Mouse (Mus musculus) limb, embryonic 14.5 days (tissue): Measurements from ENCODE around the gene Pglyrp4. TPM values are rescaled to one million over a fixed set of nuclear protein-coding genes. Genes with fewer than 3 reads are reported as not detected.
"Not testable (repeated sequence)": the region's sequence is repeated elsewhere in the genome, so short reads cannot be mapped to it uniquely, and the experiment has no call there.

ENCODE experiments used
- ATAC-seq: fragments of 200-750 bp; cut with Nextera tagmentation; 2 replicates; pipeline ENCODE4 v1.8.0; 2017; ENCODE audit warnings: low read depth, moderate number of reproducible peaks, moderate TSS enrichment; ENCODE audit not compliant: low FRiP score
- DNase-seq: peaks from one replicate; pipeline ENCODE4 v3.0.0-alpha.2; 2015; ENCODE audit warnings: low spot score
- H3K27ac ChIP-seq: fragments of 300-500 bp; sonication (generic); replicated peaks from 2 replicates; pipeline ENCODE4 v1.5.1; 2014; ENCODE audit warnings: low read depth, mild to moderate bottlenecking, low read length, moderate library complexity, mixed read lengths
- H3K27me3 ChIP-seq: fragments of 300-500 bp; sonication (generic); 2 replicates; pipeline ENCODE4 v1.6.1; 2014; ENCODE audit warnings: low read length, mixed read lengths; ENCODE audit not compliant: control insufficient read depth, insufficient read depth
- H3K36me3 ChIP-seq: fragments of 300-500 bp; sonication (generic); 2 replicates; pipeline ENCODE4 v1.6.1; 2014; ENCODE audit warnings: mild to moderate bottlenecking, low read length, moderate library complexity, mixed read lengths; ENCODE audit not compliant: control insufficient read depth, insufficient read depth
- H3K4me1 ChIP-seq: fragments of 300-500 bp; sonication (generic); 2 replicates; pipeline ENCODE4 v1.6.1; 2014; ENCODE audit warnings: antibody characterized with exemption, low read length, mixed read lengths; ENCODE audit not compliant: control insufficient read depth, insufficient read depth
- H3K4me2 ChIP-seq: fragments of 300-500 bp; sonication (generic); replicated peaks from 2 replicates; pipeline ENCODE4 v1.6.1; 2014; ENCODE audit warnings: low read depth, mild to moderate bottlenecking, low read length, moderate library complexity; ENCODE audit not compliant: severe bottlenecking
- H3K4me3 ChIP-seq: fragments of 300-500 bp; sonication (generic); replicated peaks from 2 replicates; pipeline ENCODE4 v1.5.1; 2014; ENCODE audit warnings: low read length
- H3K9ac ChIP-seq: fragments of 300-500 bp; sonication (generic); 2 replicates; pipeline ENCODE4 v1.6.1; 2014; ENCODE audit warnings: mild to moderate bottlenecking, low read depth, low read length, moderate library complexity; ENCODE audit not compliant: severe bottlenecking
- H3K9me3 ChIP-seq: fragments of 300-500 bp; sonication (generic); 2 replicates; pipeline ENCODE4 v1.6.1; 2016; ENCODE audit warnings: low read length; ENCODE audit not compliant: control insufficient read depth
- POLR2A ChIP-seq: fragments of 200-500 bp; IDR thresholded peaks from 2 replicates; pipeline ENCODE4 v1.8.0; 2012; ENCODE audit warnings: inconsistent platforms, mild to moderate bottlenecking, moderate library complexity, borderline replicate concordance; ENCODE audit not compliant: insufficient read depth, insufficient read length; ENCODE audit errors: extremely low read depth
- WGBS: fragments of 180-500 bp; shearing (Covaris S2); extraction: QIAGEN DNeasy Blood & Tissue Kit; methylation state at CpG from one replicate; pipeline ENCODE4 v1.1.7; 2014; 5-methylcytosine and 5-hydroxymethylcytosine counted together
- polyA plus RNA-seq, 2 experiments: library from polyadenylated mRNA; depleted of rRNA in 1 of 2; stranded (reverse) in 1 of 2; unstranded in 1 of 2; fragments of >200 nt; fragmentation: Nextera tagmentation in 1 of 2; extraction: Ambion mirVana in 1 of 2; gene quantifications; 2 replicates each; pipeline versions ENCODE4 v1.2.1 to v1.2.3; 2012 to 2014

The Pglyrp4 gene
- polyA plus RNA-seq, 2 experiments = 0.12 to 0.19 TPM

GRCm38 (mm10) chr3:90702244-90702643, 24.5 kb upstream of the Pglyrp4 start:
- no peak for TF ChIP-seq POLR2A
- H3K4me1 ChIP-seq = no peaks in the 10 kb centered on the region
- H3K4me2 ChIP-seq = no peak overlapping the region
- no peak overlapping the region for H3K9ac ChIP-seq
- no peak overlapping the region for H3K4me3 ChIP-seq
- DNase-seq (no peak), ATAC-seq (no peak)
- WGBS = 89% methylated on average over 2 of the region's 2 CpGs
- H3K27ac ChIP-seq = no peak overlapping the region
- H3K36me3 ChIP-seq = no peaks in the 10 kb centered on the region
- H3K27me3 ChIP-seq = no peaks in the 10 kb centered on the region
- no peaks in the 10 kb centered on the region for H3K9me3 ChIP-seq

GRCm38 (mm10) chr3:90708523-90709202, 18.0 kb upstream of the Pglyrp4 start:
- Histone ChIP-seq H3K4me2 (no peak overlapping the region), H3K9ac (no peak overlapping the region), H3K36me3 (no peaks in the 10 kb centered on the region), H3K4me3 (no peak overlapping the region), H3K27ac (no peak overlapping the region), H3K27me3 (no peaks in the 10 kb centered on the region), H3K4me1 (no peaks in the 10 kb centered on the region), H3K9me3 (no peaks in the 10 kb centered on the region)
- TF ChIP-seq POLR2A = no peak
- WGBS = 25% methylated on average over 4 of the region's 4 CpGs
- ATAC-seq (no peak), DNase-seq (peak; percentile 23)

GRCm38 (mm10) chr3:90709591-90710460, 16.9 kb upstream of the Pglyrp4 start:
- no peak overlapping the region for H3K27ac ChIP-seq
- ATAC-seq (0 out of 2 replicates have a peak, but pooled peaks have one; percentile 30), DNase-seq (peak; percentile 82)
- TF ChIP-seq POLR2A = no peak
- no peaks in the 10 kb centered on the region for H3K4me1 ChIP-seq
- no peaks in the 10 kb centered on the region for H3K9me3 ChIP-seq
- WGBS = 45% methylated on average over 12 of the region's 12 CpGs
- no peaks in the 10 kb centered on the region for H3K27me3 ChIP-seq
- H3K4me2 ChIP-seq = no peak overlapping the region
- H3K4me3 ChIP-seq = no peak overlapping the region
- H3K36me3 ChIP-seq = no peaks in the 10 kb centered on the region
- no peak overlapping the region for H3K9ac ChIP-seq

GRCm38 (mm10) chr3:90749658-90750057, 23.0 kb downstream of the Pglyrp4 start:
- no peak overlapping the region for H3K9ac ChIP-seq
- H3K27ac ChIP-seq = no peak overlapping the region
- no peak for ATAC-seq
- no peaks in the 10 kb centered on the region for H3K4me1 ChIP-seq
- no peak for TF ChIP-seq POLR2A
- 90% methylated on average over 1 of the region's 1 CpGs for WGBS
- H3K4me3 ChIP-seq = no peak overlapping the region
- H3K4me2 ChIP-seq = no peak overlapping the region
- DNase-seq = no peak
- H3K36me3 ChIP-seq = no peaks in the 10 kb centered on the region
- H3K9me3 ChIP-seq = no peaks in the 10 kb centered on the region
- no peaks in the 10 kb centered on the region for H3K27me3 ChIP-seq

- not testable (repeated sequence) for ATAC-seq
- WGBS = 95% methylated on average over 1 of the region's 1 CpGs
These were observed 51.1 kb downstream of the Pglyrp4 start, which contains the start of gene Gm5849 for GRCm38 (mm10) chr3:90777776-90778175. TSS of gene Gm5849 (minus strand) at chr3:90777876.

More at GRCm38 (mm10) chr3:90777776-90778175, 51.1 kb downstream of the Pglyrp4 start, which contains the start of gene Gm5849:
- H3K4me3 ChIP-seq, H3K9ac ChIP-seq, H3K36me3 ChIP-seq, H3K9me3 ChIP-seq, DNase-seq, H3K4me2 ChIP-seq, H3K27me3 ChIP-seq, H3K27ac ChIP-seq, H3K4me1 ChIP-seq: not testable (repeated sequence)

Other genes with a start within 250 kb of the Pglyrp4 start
- 54.8 and 57.8 TPM in 2 replicates for gene Snapin, start 235.9 kb upstream of the Pglyrp4 start, polyA plus RNA-seq (2012; rRNA removed)
- 87.6 and 91.3 TPM in 2 replicates for gene Snapin, start 235.9 kb upstream of the Pglyrp4 start, polyA plus RNA-seq (2014; fragmentation: Nextera tagmentation; extraction: Ambion mirVana)
- 155 and 169 TPM in 2 replicates for gene Chtop, start 217.4 kb upstream of the Pglyrp4 start, polyA plus RNA-seq (2012; rRNA removed)
- gene Chtop, start 217.4 kb upstream of the Pglyrp4 start, polyA plus RNA-seq (2014; fragmentation: Nextera tagmentation; extraction: Ambion mirVana) = 103 and 114 TPM in 2 replicates
- 23.6 and 33.6 TPM in 2 replicates for gene S100a1, start 212.5 kb upstream of the Pglyrp4 start, polyA plus RNA-seq (2012; rRNA removed)
- gene S100a1, start 212.5 kb upstream of the Pglyrp4 start, polyA plus RNA-seq (2014; fragmentation: Nextera tagmentation; extraction: Ambion mirVana) = 30.2 and 32.5 TPM in 2 replicates
- gene S100a13, start 212.5 kb upstream of the Pglyrp4 start, polyA plus RNA-seq (2012; rRNA removed) = 21.7 and 34.1 TPM in 2 replicates
- gene S100a13, start 212.5 kb upstream of the Pglyrp4 start, polyA plus RNA-seq (2014; fragmentation: Nextera tagmentation; extraction: Ambion mirVana) = 37.1 and 44.7 TPM in 2 replicates
- gene S100a14, start 200.1 kb upstream of the Pglyrp4 start, polyA plus RNA-seq (2012; rRNA removed) = 21.3 and 51.3 TPM in 2 replicates
- 23.7 and 33.4 TPM in 2 replicates for gene S100a14, start 200.1 kb upstream of the Pglyrp4 start, polyA plus RNA-seq (2014; fragmentation: Nextera tagmentation; extraction: Ambion mirVana)
- 81.6 and 88.6 TPM in 2 replicates for gene S100a16, start 189.7 kb upstream of the Pglyrp4 start, polyA plus RNA-seq (2012; rRNA removed)
- 232 and 269 TPM in 2 replicates for gene S100a16, start 189.7 kb upstream of the Pglyrp4 start, polyA plus RNA-seq (2014; fragmentation: Nextera tagmentation; extraction: Ambion mirVana)
- gene S100a3, start 166.3 kb upstream of the Pglyrp4 start, polyA plus RNA-seq (2012; rRNA removed) = 0.92 and 1.3 TPM in 2 replicates
- gene S100a3, start 166.3 kb upstream of the Pglyrp4 start, polyA plus RNA-seq (2014; fragmentation: Nextera tagmentation; extraction: Ambion mirVana) = 1.00 and 1.1 TPM in 2 replicates
- gene S100a2, start 136.7 kb upstream of the Pglyrp4 start, polyA plus RNA-seq (2012; rRNA removed) = not detected in 2 replicates
- gene S100a2, start 136.7 kb upstream of the Pglyrp4 start, polyA plus RNA-seq (2014; fragmentation: Nextera tagmentation; extraction: Ambion mirVana) = not detected in 2 replicates
- gene Gm42674, start 125.0 kb upstream of the Pglyrp4 start, polyA plus RNA-seq (2012; rRNA removed) = not detected in 2 replicates
- not detected in 2 replicates for gene Gm42674, start 125.0 kb upstream of the Pglyrp4 start, polyA plus RNA-seq (2014; fragmentation: Nextera tagmentation; extraction: Ambion mirVana)
- gene S100a4, start 123.1 kb upstream of the Pglyrp4 start, polyA plus RNA-seq (2012; rRNA removed) = 18.0 and 26.2 TPM in 2 replicates
- 17.9 and 18.0 TPM in 2 replicates for gene S100a4, start 123.1 kb upstream of the Pglyrp4 start, polyA plus RNA-seq (2014; fragmentation: Nextera tagmentation; extraction: Ambion mirVana)
- gene S100a5, start 118.4 kb upstream of the Pglyrp4 start, polyA plus RNA-seq (2012; rRNA removed) = not detected in 2 replicates
- not detected in 2 replicates for gene S100a5, start 118.4 kb upstream of the Pglyrp4 start, polyA plus RNA-seq (2014; fragmentation: Nextera tagmentation; extraction: Ambion mirVana)
- gene S100a6, start 114.0 kb upstream of the Pglyrp4 start, polyA plus RNA-seq (2012; rRNA removed) = 92.4 and 108 TPM in 2 replicates
- 203 and 233 TPM in 2 replicates for gene S100a6, start 114.0 kb upstream of the Pglyrp4 start, polyA plus RNA-seq (2014; fragmentation: Nextera tagmentation; extraction: Ambion mirVana)
- 0.98 and 1.0 TPM in 2 replicates for gene S100a7a, start 72.9 kb upstream of the Pglyrp4 start, polyA plus RNA-seq (2012; rRNA removed)
- 0.21 and 0.43 TPM in 2 replicates for gene S100a7a, start 72.9 kb upstream of the Pglyrp4 start, polyA plus RNA-seq (2014; fragmentation: Nextera tagmentation; extraction: Ambion mirVana)
- 10.2 and 20.4 TPM in 2 replicates for gene S100a8, start 57.9 kb upstream of the Pglyrp4 start, polyA plus RNA-seq (2012; rRNA removed)
- gene S100a8, start 57.9 kb upstream of the Pglyrp4 start, polyA plus RNA-seq (2014; fragmentation: Nextera tagmentation; extraction: Ambion mirVana) = 8.4 and 34.9 TPM in 2 replicates
- gene S100a9, start 31.2 kb upstream of the Pglyrp4 start, polyA plus RNA-seq (2012; rRNA removed) = 14.2 and 15.8 TPM in 2 replicates
- gene S100a9, start 31.2 kb upstream of the Pglyrp4 start, polyA plus RNA-seq (2014; fragmentation: Nextera tagmentation; extraction: Ambion mirVana) = 9.7 and 29.8 TPM in 2 replicates
- gene Gm5849, start 51.0 kb downstream of the Pglyrp4 start, polyA plus RNA-seq (2012; rRNA removed) = not detected in 2 replicates
- gene Gm5849, start 51.0 kb downstream of the Pglyrp4 start, polyA plus RNA-seq (2014; fragmentation: Nextera tagmentation; extraction: Ambion mirVana) = not detected in 2 replicates